Mouse (Mus musculus): ENCODE results near the gene Tead1. TPM values are rescaled to one million over a fixed set of nuclear protein-coding genes. Genes with fewer than 3 reads are reported as not detected.
"Not testable (repeated sequence)": the region's sequence is repeated elsewhere in the genome, so short reads cannot be mapped to it uniquely, and the experiment has no call there.

Tead1 gene
- polyA plus RNA-seq, 1 experiment, result 25.1 TPM

GRCm38 (mm10) chr7:112930669-112931068, 251.6 kb downstream of the Tead1 start:
- Histone ChIP-seq H3K79me3 (ENCODE audit: low read depth) (no peaks in the 10 kb centered on the region), H3K79me2 (ENCODE audit: control insufficient read depth, insufficient read depth) (no peaks in the 10 kb centered on the region), H3ac (ENCODE audit: control insufficient read depth, insufficient read length, low read depth) (no peak overlapping the region), H3K27me3 (ENCODE audit: control insufficient read depth, insufficient read depth, insufficient read length) (peaks cover 7% of the 10 kb centered on the region), H3K4me3 (ENCODE audit: insufficient read depth, poor library complexity, severe bottlenecking) (no peak overlapping the region), H3K36me3 (ENCODE audit: control insufficient read depth, insufficient read depth) (no peaks in the 10 kb centered on the region)
- TF ChIP-seq MAX (IDR thresholded peaks at IDR 0.05) (no peak), CTCF (IDR thresholded peaks at IDR 0.05; ENCODE audit: control insufficient read depth, insufficient read depth, insufficient read length) (no peak), USF1 (IDR thresholded peaks at IDR 0.05; ENCODE audit: low read depth) (no peak), CEBPB (IDR thresholded peaks at IDR 0.05; ENCODE audit: low read depth) (no peak), MYOD1 (IDR thresholded peaks at IDR 0.05; ENCODE audit: control insufficient read depth, insufficient read length, low read depth) (no peak), FOSL1 (IDR thresholded peaks at IDR 0.05; ENCODE audit: insufficient read depth, low read length, poor library complexity, severe bottlenecking) (no peak), MYOG (IDR thresholded peaks at IDR 0.05; ENCODE audit: control insufficient read depth, extremely low read depth, insufficient read length) (no peak)

DNA sequence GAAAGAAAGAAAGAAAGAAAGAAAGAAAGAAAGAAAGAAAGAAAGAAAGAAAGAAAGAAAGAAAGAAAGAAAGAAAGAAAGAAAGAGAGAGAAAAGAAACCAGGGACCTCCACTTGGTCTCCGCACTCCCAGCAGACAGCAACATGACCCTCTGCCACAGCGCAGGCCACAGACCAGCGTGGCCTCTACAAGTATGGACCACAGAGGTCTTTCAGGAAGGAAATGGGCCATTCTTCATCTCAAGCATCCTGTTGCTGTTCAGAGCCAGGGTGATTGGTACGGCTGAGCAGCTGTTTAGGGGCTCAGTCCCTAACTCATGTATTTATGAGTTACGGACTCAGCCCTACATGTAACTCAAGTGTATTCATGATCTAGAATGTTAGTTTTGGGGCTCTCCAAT, 256.8 kb downstream of the Tead1 start:
- not testable (repeated sequence) for H3K36me3 ChIP-seq (ENCODE audit: control insufficient read depth, insufficient read depth); H3K79me2 ChIP-seq (ENCODE audit: control insufficient read depth, insufficient read depth); H3K79me3 ChIP-seq (ENCODE audit: low read depth); H3ac ChIP-seq (ENCODE audit: control insufficient read depth, insufficient read length, low read depth); H3K4me3 ChIP-seq (ENCODE audit: insufficient read depth, poor library complexity, severe bottlenecking)
- peaks cover 18% of the 10 kb centered on the region for H3K27me3 ChIP-seq (ENCODE audit: control insufficient read depth, insufficient read depth, insufficient read length)

- Histone ChIP-seq H3K4me3 (ENCODE audit: insufficient read depth, poor library complexity, severe bottlenecking) (no peak overlapping the region), H3K27me3 (ENCODE audit: control insufficient read depth, insufficient read depth, insufficient read length) (peaks cover 18% of the 10 kb centered on the region), H3ac (ENCODE audit: control insufficient read depth, insufficient read length, low read depth) (no peak overlapping the region), H3K79me3 (ENCODE audit: low read depth) (no peaks in the 10 kb centered on the region), H3K79me2 (ENCODE audit: control insufficient read depth, insufficient read depth) (no peaks in the 10 kb centered on the region), H3K36me3 (ENCODE audit: control insufficient read depth, insufficient read depth) (no peaks in the 10 kb centered on the region)
- TF ChIP-seq MYOG (IDR thresholded peaks at IDR 0.05; ENCODE audit: control insufficient read depth, extremely low read depth, insufficient read length) (no peak), FOSL1 (IDR thresholded peaks at IDR 0.05; ENCODE audit: insufficient read depth, low read length, poor library complexity, severe bottlenecking) (no peak), USF1 (IDR thresholded peaks at IDR 0.05; ENCODE audit: low read depth) (no peak), MYOD1 (IDR thresholded peaks at IDR 0.05; ENCODE audit: control insufficient read depth, insufficient read length, low read depth) (no peak), CEBPB (IDR thresholded peaks at IDR 0.05; ENCODE audit: low read depth) (no peak), MAX (IDR thresholded peaks at IDR 0.05) (no peak), CTCF (IDR thresholded peaks at IDR 0.05; ENCODE audit: control insufficient read depth, insufficient read depth, insufficient read length) (no peak)
Observed at GRCm38 (mm10) chr7:112937089-112937488, 258.0 kb downstream of the Tead1 start.

GRCm38 (mm10) chr7:112938959-112939358, 259.8 kb downstream of the Tead1 start:
- TF ChIP-seq MAX (IDR thresholded peaks at IDR 0.05) (no peak), USF1 (IDR thresholded peaks at IDR 0.05; ENCODE audit: low read depth) (no peak), CTCF (IDR thresholded peaks at IDR 0.05; ENCODE audit: control insufficient read depth, insufficient read depth, insufficient read length) (no peak), FOSL1 (IDR thresholded peaks at IDR 0.05; ENCODE audit: insufficient read depth, low read length, poor library complexity, severe bottlenecking) (no peak), MYOD1 (IDR thresholded peaks at IDR 0.05; ENCODE audit: control insufficient read depth, insufficient read length, low read depth) (no peak)
- H3K4me3 ChIP-seq (ENCODE audit: insufficient read depth, poor library complexity, severe bottlenecking), result no peak overlapping the region
- H3ac ChIP-seq (ENCODE audit: control insufficient read depth, insufficient read length, low read depth), result no peak overlapping the region
- no peaks in the 10 kb centered on the region for H3K36me3 ChIP-seq (ENCODE audit: control insufficient read depth, insufficient read depth)
- H3K27me3 ChIP-seq (ENCODE audit: control insufficient read depth, insufficient read depth, insufficient read length), result peaks cover 12% of the 10 kb centered on the region
- no peaks in the 10 kb centered on the region for H3K79me3 ChIP-seq (ENCODE audit: low read depth)
- no peaks in the 10 kb centered on the region for H3K79me2 ChIP-seq (ENCODE audit: control insufficient read depth, insufficient read depth)

GRCm38 (mm10) chr7:112942567-112942966, 263.4 kb downstream of the Tead1 start:
- TF ChIP-seq CEBPB (IDR thresholded peaks at IDR 0.05; ENCODE audit: low read depth), result no peak
- no peak for TF ChIP-seq MAX (IDR thresholded peaks at IDR 0.05)
- TF ChIP-seq MYOG (IDR thresholded peaks at IDR 0.05; ENCODE audit: control insufficient read depth, extremely low read depth, insufficient read length), result no peak
- no peak for TF ChIP-seq USF1 (IDR thresholded peaks at IDR 0.05; ENCODE audit: low read depth)
- TF ChIP-seq FOSL1 (IDR thresholded peaks at IDR 0.05; ENCODE audit: insufficient read depth, low read length, poor library complexity, severe bottlenecking), result no peak
- TF ChIP-seq CTCF (IDR thresholded peaks at IDR 0.05; ENCODE audit: control insufficient read depth, insufficient read depth, insufficient read length), result no peak
- TF ChIP-seq MYOD1 (IDR thresholded peaks at IDR 0.05; ENCODE audit: control insufficient read depth, insufficient read length, low read depth), result no peak
- Histone ChIP-seq H3K79me3 (ENCODE audit: low read depth) (no peaks in the 10 kb centered on the region), H3K79me2 (ENCODE audit: control insufficient read depth, insufficient read depth) (no peaks in the 10 kb centered on the region), H3K4me3 (ENCODE audit: insufficient read depth, poor library complexity, severe bottlenecking) (no peak overlapping the region), H3ac (ENCODE audit: control insufficient read depth, insufficient read length, low read depth) (no peak overlapping the region), H3K27me3 (ENCODE audit: control insufficient read depth, insufficient read depth, insufficient read length) (peaks cover 30% of the 10 kb centered on the region), H3K36me3 (ENCODE audit: control insufficient read depth, insufficient read depth) (no peaks in the 10 kb centered on the region)

DNA sequence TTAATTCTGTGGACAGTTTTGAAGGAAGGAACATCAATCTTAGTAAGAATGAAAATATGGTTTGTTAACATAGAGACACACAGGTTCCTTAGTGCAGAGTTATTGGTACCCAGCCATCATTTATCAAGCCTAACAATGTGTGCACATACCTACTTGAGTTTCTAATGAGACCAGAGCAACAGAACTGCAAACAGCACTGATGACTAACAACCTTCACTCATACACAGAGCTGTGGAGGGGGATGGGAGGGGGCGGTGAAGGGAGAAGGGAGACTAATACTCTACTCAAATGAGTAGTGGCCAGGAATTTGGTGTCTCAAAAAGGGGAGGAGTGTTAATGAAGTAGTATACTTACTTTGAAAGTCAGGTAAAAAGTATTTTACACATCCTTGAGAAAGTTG, 263.9 kb downstream of the Tead1 start:
- Histone ChIP-seq H3ac (ENCODE audit: control insufficient read depth, insufficient read length, low read depth) (no peak overlapping the region), H3K4me3 (ENCODE audit: insufficient read depth, poor library complexity, severe bottlenecking) (no peak overlapping the region), H3K79me2 (ENCODE audit: control insufficient read depth, insufficient read depth) (no peaks in the 10 kb centered on the region), H3K36me3 (ENCODE audit: control insufficient read depth, insufficient read depth) (no peaks in the 10 kb centered on the region), H3K79me3 (ENCODE audit: low read depth) (no peaks in the 10 kb centered on the region), H3K27me3 (ENCODE audit: control insufficient read depth, insufficient read depth, insufficient read length) (peaks cover 30% of the 10 kb centered on the region)
- TF ChIP-seq CTCF (IDR thresholded peaks at IDR 0.05; ENCODE audit: control insufficient read depth, insufficient read depth, insufficient read length) (no peak), MYOG (IDR thresholded peaks at IDR 0.05; ENCODE audit: control insufficient read depth, extremely low read depth, insufficient read length) (no peak), MAX (IDR thresholded peaks at IDR 0.05) (no peak), FOSL1 (IDR thresholded peaks at IDR 0.05; ENCODE audit: insufficient read depth, low read length, poor library complexity, severe bottlenecking) (no peak)

Measured in C2C12 (cell line).